Mouse (Mus musculus): ENCODE data around the gene Itpr2.

DNA sequence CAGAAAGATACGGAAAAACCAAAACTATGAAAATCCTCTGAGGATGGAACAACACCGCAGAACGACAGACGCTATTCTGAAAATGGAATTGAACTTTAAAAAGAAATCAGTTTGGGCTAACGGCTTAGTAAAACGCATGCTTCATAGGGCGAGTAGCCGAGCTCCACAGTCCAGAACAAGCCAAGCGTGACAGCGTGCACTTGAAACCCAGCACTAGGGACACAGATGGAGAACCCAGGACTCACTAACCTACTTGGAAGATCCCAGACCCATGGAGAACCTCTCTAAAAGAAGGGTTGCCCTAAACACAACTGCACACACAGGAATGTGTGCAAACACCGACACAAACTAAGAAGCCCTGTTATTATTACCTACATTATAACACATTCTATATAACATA is 197.9 kb downstream of the Itpr2 start:
- TF ChIP-seq FLI1 (IDR thresholded peaks at IDR 0.05; ENCODE audit: low read length): no peak
- TF ChIP-seq GATA1 (IDR thresholded peaks at IDR 0.05; ENCODE audit: borderline replicate concordance, low read length): no peak

Data from megakaryocyte, embryonic 14.5 days (primary cell).